9 mouse cellular contexts compared by ENCODE assay signal in the genomic region with DNA sequence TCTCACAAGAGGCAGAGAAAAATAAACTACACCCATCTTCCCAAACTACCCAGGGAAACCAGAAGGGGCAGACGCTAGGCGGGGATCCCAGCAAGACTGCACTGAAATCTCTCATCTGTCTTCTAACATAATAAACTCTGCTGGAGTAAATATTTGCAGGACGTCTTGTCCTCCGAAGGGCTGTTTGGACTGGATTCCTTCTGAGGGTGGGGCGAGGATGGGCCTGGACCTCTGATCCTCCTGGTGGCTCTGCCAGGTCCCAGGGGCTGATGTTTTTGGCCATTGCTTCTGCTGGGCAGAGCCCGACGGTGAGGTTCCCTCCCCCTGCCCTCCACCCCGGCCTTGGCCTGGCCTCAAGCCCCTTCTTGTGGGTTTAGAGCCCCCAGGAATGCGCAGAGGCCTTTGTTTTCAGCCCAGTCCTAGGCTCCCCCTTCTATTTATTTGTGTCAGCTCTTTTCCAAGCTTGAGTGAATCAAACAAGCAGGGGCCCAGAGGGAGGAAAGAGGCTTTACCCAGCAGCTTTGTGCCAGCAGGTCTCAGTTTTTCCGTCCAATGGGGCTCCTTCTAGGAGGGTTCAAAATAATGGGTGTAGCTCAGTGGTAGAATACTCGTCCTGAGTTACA. TPM values are rescaled to one million over a fixed set of nuclear protein-coding genes. Genes with fewer than 3 reads are reported as not detected.
DNase-seq lines count a peak whose midpoint lies in the region; ATAC-seq and TF ChIP-seq lines count a peak whose summit lies in the region.
"Had no signal": no experiment of that assay in that cellular context is flagged by ENCODE, and none has a peak within 500 bp of the region (broad histone marks: within the 10 kb centered on the region; RNA-seq: fewer than 3 reads in every experiment).

No protein-coding gene starts in this region.

- H3ac ChIP-seq in C2C12 (ENCODE audit: control insufficient read depth, insufficient read length, low read depth): peak overlapping the region; percentile 46

- H3K27me3 ChIP-seq in C2C12 (ENCODE audit: control insufficient read depth, insufficient read depth, insufficient read length): no peaks in the 10 kb centered on the region
- no peaks in the 10 kb centered on the region for H3K27me3 ChIP-seq in heart, adult 2 months (ENCODE audit: control insufficient read depth, insufficient read depth, low read length)
- no peaks in the 10 kb centered on the region for H3K27me3 ChIP-seq in lung, embryonic 16.5 days (ENCODE audit: control insufficient read depth, insufficient read depth, low read depth, low read length)

- intact Hi-C loops in heart, adult 2 months (cut with DNase I): loop anchor here (1.0 kb wide), 1 partner anchor 33 kb away; a partner anchor contains a TSS
- intact Hi-C loops in left cerebral cortex, postnatal 36 days (cut with DNase I): loop anchor here (5.0 kb wide), 1 partner anchor 33 kb away; a partner anchor contains a TSS

- ATAC-seq in lung, embryonic 16.5 days (ENCODE audit: low read depth): peak; percentile 59
- ATAC-seq in megakaryocyte, adult 5-6 weeks (ENCODE audit: poor library complexity, severe bottlenecking): no peak

- TF ChIP-seq POLR2A in heart, adult 2 months (IDR thresholded peaks at IDR 0.05; ENCODE audit: insufficient read depth, low read depth, low read length): no peak

- no peak for TF ChIP-seq CTCF in C2C12 (IDR thresholded peaks at IDR 0.05; ENCODE audit: control insufficient read depth, insufficient read depth, insufficient read length)
- peak; percentile 38 for TF ChIP-seq CTCF in heart, adult 2 months (IDR thresholded peaks at IDR 0.05)

- H3K79me3 ChIP-seq in C2C12 (ENCODE audit: low read depth): peaks cover 64% of the 10 kb centered on the region

- 0 out of 2 replicates have a peak, but pooled peaks have one; percentile 35 for TF ChIP-seq EP300 in heart, adult 2 months (IDR thresholded peaks at IDR 0.05; ENCODE audit: insufficient read depth, low read depth, low read length)

- H3K4me3 ChIP-seq in C2C12 (ENCODE audit: insufficient read depth, poor library complexity, severe bottlenecking): peak overlapping the region; percentile 18
- H3K4me3 ChIP-seq in brown adipose tissue, adult 24 weeks (ENCODE audit: insufficient read depth, low read depth, low read length): no peak overlapping the region
- H3K4me3 ChIP-seq in heart, adult 2 months: no peak overlapping the region
- H3K4me3 ChIP-seq in lung, embryonic 16.5 days (ENCODE audit: low read length): no peak overlapping the region

- 40% methylated on average over 11 of the region's 11 CpGs for WGBS in heart, adult 2 months
- 10% methylated on average over 11 of the region's 11 CpGs for WGBS in lung, embryonic 16.5 days

- H3K27ac ChIP-seq in brown adipose tissue, adult 24 weeks (replicated peaks; ENCODE audit: low read depth, low read length): peak overlapping the region; percentile 45; the same call in 1 of the 2 replicates
- H3K27ac ChIP-seq in heart, adult 2 months: peak overlapping the region; percentile 42
- H3K27ac ChIP-seq in lung, embryonic 16.5 days (ENCODE audit: low read length): peak overlapping the region; percentile 98

- H3K4me2 ChIP-seq in lung, embryonic 16.5 days (ENCODE audit: low read depth, low read length): peak overlapping the region; percentile 4

- H3K79me2 ChIP-seq in C2C12 (ENCODE audit: control insufficient read depth, insufficient read depth): peaks cover 95% of the 10 kb centered on the region
- H3K79me2 ChIP-seq in heart, adult 2 months (replicated peaks; ENCODE audit: control insufficient read depth, insufficient read depth, low read length): no peaks in the 10 kb centered on the region

- no peak overlapping the region for H3K9ac ChIP-seq in heart, adult 2 months (ENCODE audit: low read depth, low read length)
- H3K9ac ChIP-seq in lung, embryonic 16.5 days (ENCODE audit: low read length): peak overlapping the region; percentile 54; the same call in 1 of the 2 replicates

- peaks cover 34% of the 10 kb centered on the region for H3K36me3 ChIP-seq in C2C12 (ENCODE audit: control insufficient read depth, insufficient read depth)
- peaks cover 6% of the 10 kb centered on the region; the same call in 1 of the 2 replicates for H3K36me3 ChIP-seq in heart, adult 2 months (ENCODE audit: control insufficient read depth, insufficient read depth, low read length)
- no peaks in the 10 kb centered on the region for H3K36me3 ChIP-seq in lung, embryonic 16.5 days (ENCODE audit: control insufficient read depth, insufficient read depth, low read length)

- peak; percentile 70 to 75 for DNase-seq in heart, adult 2 months
- peak; percentile 48 for DNase-seq in kidney, adult 11 months
- DNase-seq in retina, postnatal 1 day: peak; percentile 57
- no peak for DNase-seq in left cerebral cortex, postnatal 36 days (ENCODE audit: low spot score in 2 of 2)

- H3K4me1 ChIP-seq in brown adipose tissue, adult 24 weeks (ENCODE audit: control insufficient read depth, insufficient read depth, insufficient read length, low read length): peaks cover 34% of the 10 kb centered on the region
- H3K4me1 ChIP-seq in heart, adult 2 months (ENCODE audit: control insufficient read depth, insufficient read depth, low read length): peaks cover 23% of the 10 kb centered on the region
- peaks cover 75% of the 10 kb centered on the region for H3K4me1 ChIP-seq in lung, embryonic 16.5 days (replicated peaks; ENCODE audit: control insufficient read depth, insufficient read depth, low read length)

- no peaks in the 10 kb centered on the region for H3K9me3 ChIP-seq in lung, embryonic 16.5 days (ENCODE audit: control insufficient read depth, low read length)

TF ChIP-seq in C2C12, 6 proteins besides CTCF, POLR2A, EP300 and RAD21:
- TF ChIP-seq USF1 (IDR thresholded peaks at IDR 0.05; ENCODE audit: low read depth): no peak
- no peak for TF ChIP-seq CEBPB (IDR thresholded peaks at IDR 0.05; ENCODE audit: low read depth)
- no peak for TF ChIP-seq MYOG (IDR thresholded peaks at IDR 0.05; ENCODE audit: control insufficient read depth, extremely low read depth, insufficient read length)
- no peak for TF ChIP-seq MAX (IDR thresholded peaks at IDR 0.05)
- no peak for TF ChIP-seq FOSL1 (IDR thresholded peaks at IDR 0.05; ENCODE audit: insufficient read depth, low read length, poor library complexity, severe bottlenecking)
TF ChIP-seq in C2C12: peak in this region for 0.

RNA-seq across cellular contexts. Expression of a gene that starts 32.6 kb away (rescaled TPM):
- polyA plus RNA-seq in C2C12 (2012; fragmentation: generic; extraction: Trizol): 34.6 TPM
- 7.0 and 12.5 TPM in 2 replicates for polyA plus RNA-seq in brown adipose tissue, adult 24 weeks (2012; ENCODE audit: insufficient read depth, insufficient read length, missing spikeins)
- 10 to 100 TPM; 18.9 to 21.8 TPM for total RNA-seq in heart, adult 2 months (2021)
- polyA plus RNA-seq in heart, adult 2 months (2012; rRNA removed): 9.4 and 16.8 TPM in 2 replicates
- 7.0 and 8.0 TPM in 2 replicates for polyA plus RNA-seq in lung, embryonic 16.5 days (2015; fragmentation: Nextera tagmentation; extraction: Ambion mirVana)
- total RNA-seq in megakaryocyte, adult 5-6 weeks (2015): not detected in 2 replicates
- 0.89 TPM in 1 of 2 replicates, not detected in the other for total RNA-seq in megakaryocyte, adult 5-6 weeks (2017)
- 1 to 10 TPM; 5.8 to 6.2 TPM for total RNA-seq in left cerebral cortex, postnatal 36 days (2021)

RNA-seq across cellular contexts. Expression of a gene that starts 38.4 kb away (rescaled TPM):
- polyA plus RNA-seq in C2C12 (2012; fragmentation: generic; extraction: Trizol): not detected
- not detected in 2 replicates for polyA plus RNA-seq in brown adipose tissue, adult 24 weeks (2012; ENCODE audit: insufficient read depth, insufficient read length, missing spikeins)
- total RNA-seq in heart, adult 2 months (2021): not detected
- polyA plus RNA-seq in heart, adult 2 months (2012; rRNA removed): 0.14 and 0.23 TPM in 2 replicates
- polyA plus RNA-seq in lung, embryonic 16.5 days (2015; fragmentation: Nextera tagmentation; extraction: Ambion mirVana): 0.28 and 0.49 TPM in 2 replicates
- not detected in 2 replicates for total RNA-seq in megakaryocyte, adult 5-6 weeks (2015)
- total RNA-seq in megakaryocyte, adult 5-6 weeks (2017): not detected in 2 replicates
- under 1 TPM; 0.32 to 0.57 TPM for total RNA-seq in left cerebral cortex, postnatal 36 days (2021)
- total RNA-seq: adrenal gland, postnatal 36 days had no signal

Comparison
In these comparisons a context has a peak if more than half of its experiments do, and no peak if none do; other contexts are left out.
1. H3K27ac ChIP-seq: peak in every context shown above with its lines; median percentile 98 in lung, embryonic 16.5 days; 45 in brown adipose tissue, adult 24 weeks; 42 in heart, adult 2 months.
2. DNase-seq: peak in heart, adult 2 months (2 of 2), kidney, adult 11 months (single experiment) and retina, postnatal 1 day (single experiment); none in left cerebral cortex, postnatal 36 days (0 of 2).